Mouse (Mus musculus) splenic B cell, adult 2 months (primary cell): Measurements from ENCODE around the gene Gm28539.
A peak's percentile ranks its signal among the peaks of the same experiment; 100 is the strongest.
"Not testable (repeated sequence)": the region's sequence is repeated elsewhere in the genome, so short reads cannot be mapped to it uniquely, and the experiment has no call there.

Experiments
- DNase-seq: peaks from one replicate; pipeline ENCODE4 v3.0.0-alpha.2; 2011; ENCODE audit warnings: low read depth, low spot score
- H3K27me3 ChIP-seq: 2 replicates; pipeline ENCODE4 v1.6.1; 2012; ENCODE audit warnings: mild to moderate bottlenecking, low read length, moderate library complexity, mixed read lengths; ENCODE audit not compliant: control insufficient read depth, poor library complexity, insufficient read depth, severe bottlenecking
- H3K36me3 ChIP-seq: 2 replicates; pipeline ENCODE4 v1.6.1; 2012; ENCODE audit warnings: mild to moderate bottlenecking, low read length, moderate library complexity, mixed read lengths; ENCODE audit not compliant: control insufficient read depth, poor library complexity, insufficient read depth, severe bottlenecking

The Gm28539 gene

GRCm38 (mm10) chr16:18963486-18963885 is 127.1 kb downstream of the Gm28539 start:
- Histone ChIP-seq H3K36me3 (peaks cover 4% of the 10 kb centered on the region), H3K27me3 (no peaks in the 10 kb centered on the region)
- DNase-seq: peak; percentile 46

- Histone ChIP-seq H3K27me3 (no peaks in the 10 kb centered on the region), H3K36me3 (peaks cover 5% of the 10 kb centered on the region; the same call in 1 of the 2 replicates)
- no peak for DNase-seq
Observed at GRCm38 (mm10) chr16:18969420-18970128, 133.2 kb downstream of the Gm28539 start.

- Histone ChIP-seq H3K27me3 (no peaks in the 10 kb centered on the region), H3K36me3 (peaks cover 5% of the 10 kb centered on the region; the same call in 1 of the 2 replicates)
- no peak for DNase-seq
Observed at GRCm38 (mm10) chr16:18970837-18971236, 134.5 kb downstream of the Gm28539 start.

GRCm38 (mm10) chr16:18975665-18976064 is 139.3 kb downstream of the Gm28539 start:
- H3K27me3 ChIP-seq, DNase-seq, H3K36me3 ChIP-seq: not testable (repeated sequence)

DNA sequence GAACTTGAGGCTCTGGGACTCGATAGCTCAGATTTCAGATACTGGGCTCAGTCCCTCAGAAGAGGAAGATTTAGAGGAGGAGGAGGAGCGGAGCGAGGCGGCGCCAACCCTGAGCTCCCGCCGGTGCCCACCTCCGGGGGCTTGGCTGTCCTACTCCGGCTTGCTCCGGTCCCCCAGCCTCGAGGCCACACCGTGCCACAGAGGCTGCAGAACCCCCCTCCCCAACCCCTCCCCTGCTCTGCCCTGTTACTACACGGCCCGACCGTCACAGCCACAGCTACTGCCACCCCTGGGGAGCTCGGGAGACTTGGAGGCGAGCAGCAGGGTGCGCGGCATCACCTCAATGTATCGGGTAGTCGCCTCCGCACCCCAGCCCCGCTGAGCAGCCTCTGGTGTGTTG is 139.9 kb downstream of the Gm28539 start:
- no peak for DNase-seq
- no peaks in the 10 kb centered on the region for H3K27me3 ChIP-seq
- peaks cover 5% of the 10 kb centered on the region; the same call in 1 of the 2 replicates for H3K36me3 ChIP-seq

GRCm38 (mm10) chr16:18986381-18986780 is 150.0 kb downstream of the Gm28539 start:
- H3K27me3 ChIP-seq: no peaks in the 10 kb centered on the region
- no peak for DNase-seq
- no peaks in the 10 kb centered on the region for H3K36me3 ChIP-seq

GRCm38 (mm10) chr16:18986860-18987259 is 150.5 kb downstream of the Gm28539 start:
- H3K36me3 ChIP-seq: no peaks in the 10 kb centered on the region
- DNase-seq: no peak
- H3K27me3 ChIP-seq: no peaks in the 10 kb centered on the region

DNA sequence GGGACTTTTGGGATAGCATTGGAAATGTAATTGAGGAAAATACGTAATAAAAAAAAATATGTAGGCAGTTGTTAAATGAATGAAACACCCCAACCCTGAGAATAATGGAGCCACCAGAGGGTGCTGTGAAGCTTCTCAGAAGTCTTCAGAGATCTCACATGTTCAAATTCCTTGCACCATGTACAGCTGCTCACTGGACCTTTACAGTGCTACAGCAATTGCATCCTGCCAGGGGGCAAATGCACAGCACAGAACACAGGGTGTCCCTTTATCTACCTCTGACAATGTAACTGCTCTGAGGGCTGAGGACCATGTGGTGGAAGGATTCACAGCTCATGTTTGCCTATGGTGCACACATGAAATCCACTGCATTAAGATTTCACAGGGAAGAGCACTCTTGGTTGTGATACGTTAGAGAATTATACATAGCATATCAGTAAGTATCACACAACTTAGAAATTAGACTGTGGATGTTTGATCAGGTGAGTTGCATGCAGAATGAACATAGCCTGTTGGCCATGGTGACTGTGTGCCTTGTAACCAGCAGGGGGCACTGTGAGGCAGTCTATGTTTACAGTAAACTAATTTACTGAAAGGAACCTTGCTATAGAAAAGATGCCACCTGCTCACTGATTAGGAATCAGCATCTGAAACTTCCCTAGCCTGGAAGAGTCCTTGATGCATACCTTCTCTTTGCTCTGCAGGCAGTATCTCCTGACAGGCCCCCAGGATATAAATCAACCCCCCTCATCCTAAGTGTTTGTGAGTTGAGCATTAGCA is 166.4 kb downstream of the Gm28539 start:
- DNase-seq: peak; percentile 88
- H3K27me3 ChIP-seq, H3K36me3 ChIP-seq: not testable (repeated sequence)

- DNase-seq: no peak
- H3K36me3 ChIP-seq: no peaks in the 10 kb centered on the region
- no peaks in the 10 kb centered on the region for H3K27me3 ChIP-seq
Observed at GRCm38 (mm10) chr16:19003757-19004156, 167.4 kb downstream of the Gm28539 start.

- Histone ChIP-seq H3K27me3 (no peaks in the 10 kb centered on the region), H3K36me3 (no peaks in the 10 kb centered on the region)
- no peak for DNase-seq
Observed at GRCm38 (mm10) chr16:19005298-19005697, 168.9 kb downstream of the Gm28539 start.
